Mouse (Mus musculus): ENCODE measurements at regions not wholly inside any gene's neighbourhood (a gene's known extent, or its start where the extent isn't known, plus 50 kb on each side); places are given as distances from the start of the nearest gene placed in this dataset.
"Not testable (repeated sequence)": the region's sequence is repeated elsewhere in the genome, so short reads cannot be mapped to it uniquely, and the experiment has no call there.

GRCm38 (mm10) chr13:89375526-89376474 is 163.8 kb upstream of the Hapln1 start:
- H3K4me2 ChIP-seq (replicated peaks), result no peak overlapping the region
- no peaks in the 10 kb centered on the region for H3K27me3 ChIP-seq
- no peak overlapping the region for H3K27ac ChIP-seq
- no peak for ATAC-seq
- no peak overlapping the region for H3K4me3 ChIP-seq (replicated peaks)
- H3K4me1 ChIP-seq (replicated peaks), result 0 out of 2 replicates have a peak, but pooled peaks cover 5% of the 10 kb centered on the region
- WGBS, result 93% methylated on average over 4 of the region's 4 CpGs
- no peaks in the 10 kb centered on the region for H3K36me3 ChIP-seq
- no peaks in the 10 kb centered on the region for H3K9me3 ChIP-seq
- no peak overlapping the region for H3K9ac ChIP-seq (replicated peaks)

GRCm38 (mm10) chr13:89378365-89378764 is 161.2 kb upstream of the Hapln1 start:
- Histone ChIP-seq H3K27ac (no peak overlapping the region), H3K4me3 (replicated peaks) (no peak overlapping the region), H3K9ac (replicated peaks) (no peak overlapping the region), H3K9me3 (no peaks in the 10 kb centered on the region), H3K36me3 (no peaks in the 10 kb centered on the region), H3K4me2 (replicated peaks) (no peak overlapping the region), H3K4me1 (replicated peaks) (0 out of 2 replicates have a peak, but pooled peaks cover 2% of the 10 kb centered on the region), H3K27me3 (no peaks in the 10 kb centered on the region)
- 91% methylated on average over 4 of the region's 4 CpGs for WGBS
- no peak for ATAC-seq

- not testable (repeated sequence) for H3K36me3 ChIP-seq, ATAC-seq
- 95% methylated on average over 16 of the region's 16 CpGs for WGBS
These were observed 155.9 kb upstream of the Hapln1 start for GRCm38 (mm10) chr13:89383619-89384190.

GRCm38 (mm10) chr13:89384598-89385145 is 154.9 kb upstream of the Hapln1 start:
- H3K4me2 ChIP-seq (replicated peaks), result no peak overlapping the region
- no peak overlapping the region for H3K27ac ChIP-seq
- no peaks in the 10 kb centered on the region for H3K4me1 ChIP-seq (replicated peaks)
- no peaks in the 10 kb centered on the region for H3K27me3 ChIP-seq
- H3K4me3 ChIP-seq (replicated peaks), result no peak overlapping the region
- WGBS, result 87% methylated on average over 11 of the region's 11 CpGs
- no peaks in the 10 kb centered on the region for H3K9me3 ChIP-seq
- no peak overlapping the region for H3K9ac ChIP-seq (replicated peaks)
- no peaks in the 10 kb centered on the region for H3K36me3 ChIP-seq
- no peak for ATAC-seq

More at GRCm38 (mm10) chr13:89383619-89384190, 155.9 kb upstream of the Hapln1 start:
- H3K4me1 ChIP-seq (replicated peaks); H3K27me3 ChIP-seq; H3K27ac ChIP-seq; H3K4me2 ChIP-seq (replicated peaks); H3K9ac ChIP-seq (replicated peaks); H3K9me3 ChIP-seq; H3K4me3 ChIP-seq (replicated peaks): not testable (repeated sequence)

GRCm38 (mm10) chr13:89387416-89387815 is 152.2 kb upstream of the Hapln1 start:
- ATAC-seq, result no peak
- no peak overlapping the region for H3K27ac ChIP-seq
- no peaks in the 10 kb centered on the region for H3K27me3 ChIP-seq
- H3K9ac ChIP-seq (replicated peaks), result no peak overlapping the region
- H3K9me3 ChIP-seq, result no peaks in the 10 kb centered on the region
- H3K4me2 ChIP-seq (replicated peaks), result no peak overlapping the region
- WGBS, result 100% methylated on average over 1 of the region's 1 CpGs
- no peak overlapping the region for H3K4me3 ChIP-seq (replicated peaks)
- H3K4me1 ChIP-seq (replicated peaks), result no peaks in the 10 kb centered on the region
- H3K36me3 ChIP-seq, result no peaks in the 10 kb centered on the region

- WGBS, result 77% methylated on average over 1 of the region's 1 CpGs
- no peak overlapping the region for H3K9ac ChIP-seq (replicated peaks)
- H3K4me3 ChIP-seq (replicated peaks), result no peak overlapping the region
- no peaks in the 10 kb centered on the region for H3K36me3 ChIP-seq
- H3K4me2 ChIP-seq (replicated peaks), result no peak overlapping the region
- no peak for ATAC-seq
- H3K9me3 ChIP-seq, result no peaks in the 10 kb centered on the region
- H3K4me1 ChIP-seq (replicated peaks), result no peaks in the 10 kb centered on the region
- H3K27me3 ChIP-seq, result no peaks in the 10 kb centered on the region
- H3K27ac ChIP-seq, result no peak overlapping the region
These were observed 150.4 kb upstream of the Hapln1 start for GRCm38 (mm10) chr13:89389149-89389548.

GRCm38 (mm10) chr13:89394717-89395344 is 144.8 kb upstream of the Hapln1 start:
- ATAC-seq, result no peak
- Histone ChIP-seq H3K9ac (replicated peaks) (no peak overlapping the region), H3K4me3 (replicated peaks) (no peak overlapping the region), H3K4me2 (replicated peaks) (no peak overlapping the region), H3K27me3 (no peaks in the 10 kb centered on the region), H3K27ac (no peak overlapping the region), H3K9me3 (no peaks in the 10 kb centered on the region; the same call in 1 of the 2 replicates), H3K4me1 (replicated peaks) (no peaks in the 10 kb centered on the region), H3K36me3 (no peaks in the 10 kb centered on the region)
- 80% methylated on average over 5 of the region's 5 CpGs for WGBS

- no peak overlapping the region for H3K27ac ChIP-seq
- H3K4me3 ChIP-seq (replicated peaks), result no peak overlapping the region
- WGBS, result 74% methylated on average over 3 of the region's 3 CpGs
- no peaks in the 10 kb centered on the region for H3K4me1 ChIP-seq (replicated peaks)
- no peaks in the 10 kb centered on the region for H3K36me3 ChIP-seq
- no peak for ATAC-seq
- no peaks in the 10 kb centered on the region for H3K27me3 ChIP-seq
- H3K9me3 ChIP-seq, result no peaks in the 10 kb centered on the region; the same call in 1 of the 2 replicates
- no peak overlapping the region for H3K9ac ChIP-seq (replicated peaks)
- no peak overlapping the region for H3K4me2 ChIP-seq (replicated peaks)
These were observed 143.7 kb upstream of the Hapln1 start for GRCm38 (mm10) chr13:89395851-89396250.

- H3K27me3 ChIP-seq, result no peaks in the 10 kb centered on the region
- no peaks in the 10 kb centered on the region for H3K4me1 ChIP-seq (replicated peaks)
- no peak overlapping the region for H3K4me3 ChIP-seq (replicated peaks)
- no peak overlapping the region for H3K9ac ChIP-seq (replicated peaks)
- H3K4me2 ChIP-seq (replicated peaks), result no peak overlapping the region
- ATAC-seq, result no peak
- no peak overlapping the region for H3K27ac ChIP-seq
- no peaks in the 10 kb centered on the region for H3K36me3 ChIP-seq
- H3K9me3 ChIP-seq, result no peaks in the 10 kb centered on the region; the same call in 1 of the 2 replicates
- 84% methylated on average over 5 of the region's 5 CpGs for WGBS
These were observed 138.4 kb upstream of the Hapln1 start for GRCm38 (mm10) chr13:89401084-89401671.

GRCm38 (mm10) chr13:89410504-89410903 is 129.1 kb upstream of the Hapln1 start:
- WGBS, result 89% methylated on average over 2 of the region's 2 CpGs

GRCm38 (mm10) chr13:89412768-89413487 is 126.7 kb upstream of the Hapln1 start:
- no peak for ATAC-seq
- H3K27me3 ChIP-seq, result no peaks in the 10 kb centered on the region
- no peak overlapping the region for H3K4me2 ChIP-seq (replicated peaks)
- H3K9ac ChIP-seq (replicated peaks), result no peak overlapping the region
- H3K4me1 ChIP-seq (replicated peaks), result peaks cover 4% of the 10 kb centered on the region; the same call in 1 of the 2 replicates
- H3K4me3 ChIP-seq (replicated peaks), result no peak overlapping the region
- no peak overlapping the region for H3K27ac ChIP-seq
- WGBS, result 95% methylated on average over 1 of the region's 1 CpGs
- H3K9me3 ChIP-seq, result no peaks in the 10 kb centered on the region
- H3K36me3 ChIP-seq, result no peaks in the 10 kb centered on the region

More at GRCm38 (mm10) chr13:89410504-89410903, 129.1 kb upstream of the Hapln1 start:
- no peak for ATAC-seq
- H3K27ac ChIP-seq, result no peak overlapping the region
- no peaks in the 10 kb centered on the region for H3K9me3 ChIP-seq
- no peaks in the 10 kb centered on the region for H3K27me3 ChIP-seq
- no peaks in the 10 kb centered on the region for H3K36me3 ChIP-seq
- H3K4me1 ChIP-seq (replicated peaks), result peaks cover 4% of the 10 kb centered on the region; the same call in 1 of the 2 replicates
- H3K4me3 ChIP-seq (replicated peaks), result no peak overlapping the region
- H3K9ac ChIP-seq (replicated peaks), result no peak overlapping the region
- H3K4me2 ChIP-seq (replicated peaks), result no peak overlapping the region

All from midbrain, embryonic 13.5 days (tissue).